Mouse (Mus musculus) midbrain, embryonic 11.5 days (tissue): Measurements from ENCODE around the gene 4931406P16Rik. TPM values are rescaled to one million over a fixed set of nuclear protein-coding genes. Genes with fewer than 3 reads are reported as not detected.

Source experiments
- ATAC-seq: fragments of 200-750 bp; cut with Nextera tagmentation; 2 replicates; pipeline ENCODE4 v1.8.0; 2017; ENCODE audit warnings: moderate TSS enrichment, moderate library complexity; ENCODE audit not compliant: low FRiP score
- DNase-seq: peaks from one replicate; pipeline ENCODE4 v3.0.0; 2015; ENCODE audit warnings: low spot score; ENCODE audit errors: missing footprints
- H3K27ac ChIP-seq: fragments of 300-500 bp; sonication (generic); 2 replicates; pipeline ENCODE4 v1.5.1; 2014; ENCODE audit warnings: low read depth, low read length
- H3K27me3 ChIP-seq: fragments of 300-500 bp; sonication (generic); 2 replicates; pipeline ENCODE4 v1.6.1; 2014; ENCODE audit warnings: mild to moderate bottlenecking, low read length, moderate library complexity, mixed read lengths; ENCODE audit not compliant: control insufficient read depth, insufficient read depth
- H3K36me3 ChIP-seq: fragments of 300-500 bp; sonication (generic); 2 replicates; pipeline ENCODE4 v1.6.1; 2014; ENCODE audit warnings: mild to moderate bottlenecking, low read length, moderate library complexity, mixed read lengths; ENCODE audit not compliant: control insufficient read depth, insufficient read depth
- H3K4me1 ChIP-seq: fragments of 300-500 bp; sonication (generic); 2 replicates; pipeline ENCODE4 v1.6.1; 2014; ENCODE audit warnings: low read length; ENCODE audit not compliant: control insufficient read depth, insufficient read depth
- H3K4me2 ChIP-seq: fragments of 300-500 bp; sonication (generic); 2 replicates; pipeline ENCODE4 v1.6.1; 2014; ENCODE audit warnings: mild to moderate bottlenecking, moderate library complexity
- H3K4me3 ChIP-seq: fragments of 300-500 bp; sonication (generic); 2 replicates; pipeline ENCODE4 v1.5.1; 2014; ENCODE audit warnings: low read depth, low read length
- H3K9ac ChIP-seq: fragments of 300-500 bp; sonication (generic); 2 replicates; pipeline ENCODE4 v1.6.1; 2014; ENCODE audit warnings: low read length
- H3K9me3 ChIP-seq: fragments of 300-500 bp; sonication (generic); 2 replicates; pipeline ENCODE4 v1.6.1; 2016; ENCODE audit warnings: low read length; ENCODE audit not compliant: control insufficient read depth
- WGBS: fragments of 180-500 bp; shearing (Covaris S2); extraction: QIAGEN DNeasy Blood & Tissue Kit; methylation state at CpG from one replicate; pipeline ENCODE4 v1.1.7; 2014; 5-methylcytosine and 5-hydroxymethylcytosine counted together
- polyA plus RNA-seq: library from polyadenylated mRNA; unstranded; fragments of >200 nt; fragmentation: Nextera tagmentation; extraction: Ambion mirVana; gene quantifications from 2 replicates; pipeline ENCODE4 v1.2.1, GENCODE M21; 2014

4931406P16Rik gene
- polyA plus RNA-seq, 1 experiment from 2014 or later: 27.4 TPM

DNA sequence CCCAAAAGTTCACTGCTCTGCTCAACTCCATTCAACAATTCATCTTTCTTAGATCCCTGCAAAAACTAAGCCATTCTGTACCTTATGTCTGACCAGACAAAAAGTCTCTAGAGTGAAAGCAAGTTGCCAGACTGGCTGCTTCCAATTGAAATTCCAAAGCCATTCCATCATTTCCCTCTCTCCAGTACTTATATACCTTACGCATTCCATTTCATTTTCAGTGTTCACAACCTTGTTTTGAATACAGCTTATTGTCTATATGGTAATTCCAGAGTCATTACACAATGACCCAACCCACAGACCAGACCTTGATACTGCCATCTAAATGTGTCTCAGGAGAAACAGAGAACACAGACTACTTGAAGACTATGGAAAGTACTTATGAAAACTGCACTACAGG lies 44.9 kb downstream of the 4931406P16Rik start:
- no peaks in the 10 kb centered on the region for H3K9me3 ChIP-seq
- H3K36me3 ChIP-seq: no peaks in the 10 kb centered on the region
- no peak for ATAC-seq
- no peak overlapping the region for H3K9ac ChIP-seq
- no peak overlapping the region for H3K4me2 ChIP-seq
- no peak for DNase-seq
- H3K27me3 ChIP-seq: no peaks in the 10 kb centered on the region
- no peak overlapping the region for H3K4me3 ChIP-seq
- H3K4me1 ChIP-seq: no peaks in the 10 kb centered on the region
- H3K27ac ChIP-seq: no peak overlapping the region
- 83% methylated on average over 1 of the region's 1 CpGs for WGBS

DNA sequence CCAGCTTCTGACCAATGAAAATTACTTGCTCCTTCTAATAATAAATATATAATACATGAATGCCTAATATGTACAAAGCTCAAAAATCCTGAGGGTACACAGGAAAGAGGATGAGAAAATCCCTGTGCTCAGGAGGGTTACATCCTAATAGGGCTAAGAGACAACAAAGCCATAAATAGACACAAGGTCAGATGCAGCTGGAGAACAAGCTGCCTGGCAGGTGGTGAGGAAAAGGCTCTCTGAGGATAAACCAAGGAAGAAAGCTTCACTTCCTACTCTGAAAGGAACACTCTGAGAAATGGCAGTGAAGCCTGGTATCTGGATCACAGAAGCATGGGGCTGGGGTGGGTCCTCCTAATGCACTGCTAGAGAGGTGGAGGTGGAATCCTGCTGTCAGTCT lies 46.9 kb downstream of the 4931406P16Rik start:
- DNase-seq (no peak), ATAC-seq (no peak)
- no peak overlapping the region for H3K4me3 ChIP-seq
- no peaks in the 10 kb centered on the region for H3K36me3 ChIP-seq
- H3K4me1 ChIP-seq: no peaks in the 10 kb centered on the region
- H3K9ac ChIP-seq: no peak overlapping the region
- H3K27ac ChIP-seq: no peak overlapping the region
- H3K9me3 ChIP-seq: no peaks in the 10 kb centered on the region
- H3K27me3 ChIP-seq: no peaks in the 10 kb centered on the region
- no peak overlapping the region for H3K4me2 ChIP-seq

DNA sequence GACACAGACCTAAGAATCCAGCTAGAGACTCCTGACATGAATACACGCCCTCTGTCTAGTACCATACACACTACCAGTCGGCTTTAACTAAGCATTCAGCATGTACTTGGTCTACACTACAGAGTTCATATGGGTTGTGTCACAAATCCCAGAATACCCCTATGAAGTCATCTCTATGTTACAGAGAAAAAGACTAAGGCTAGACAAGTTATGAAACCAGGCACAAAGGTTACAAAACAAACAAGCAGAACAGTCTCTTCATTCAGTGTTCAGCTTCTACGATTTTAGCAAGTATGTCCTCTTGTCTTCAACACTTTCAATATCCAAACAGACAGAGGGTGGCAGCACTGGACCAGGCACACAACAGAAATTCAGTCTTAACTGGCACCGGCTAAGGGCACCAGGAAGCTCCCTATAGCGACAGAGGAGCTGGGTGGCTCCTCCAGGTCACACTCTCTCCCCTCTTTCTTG lies 47.4 kb downstream of the 4931406P16Rik start:
- Histone ChIP-seq H3K36me3 (no peaks in the 10 kb centered on the region), H3K4me2 (no peak overlapping the region), H3K9ac (no peak overlapping the region), H3K9me3 (no peaks in the 10 kb centered on the region), H3K4me3 (no peak overlapping the region), H3K4me1 (no peaks in the 10 kb centered on the region), H3K27ac (no peak overlapping the region), H3K27me3 (no peaks in the 10 kb centered on the region)
- ATAC-seq (no peak), DNase-seq (no peak)
- 69% methylated on average over 5 of the region's 5 CpGs for WGBS

DNA sequence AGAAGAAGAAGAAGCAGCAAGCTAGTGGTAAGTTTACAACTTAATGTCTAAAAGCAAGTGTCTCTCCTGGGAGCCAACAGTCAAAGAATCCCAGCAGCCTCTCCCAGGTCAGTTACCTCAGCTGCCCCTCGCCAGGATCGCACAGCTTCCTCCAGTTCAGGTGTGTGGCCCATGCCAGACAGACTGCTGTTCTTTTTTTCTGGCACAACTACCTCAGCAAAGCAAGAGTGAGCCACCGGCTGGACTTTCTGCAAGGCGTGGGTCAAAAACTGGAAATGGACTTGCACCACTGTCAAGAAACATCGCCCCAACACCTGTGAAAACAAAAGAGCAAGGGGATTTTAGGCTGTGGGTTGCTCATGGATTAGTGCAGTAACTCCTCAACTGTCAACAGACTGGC lies 49.9 kb downstream of the 4931406P16Rik start:
- Histone ChIP-seq H3K27me3 (no peaks in the 10 kb centered on the region), H3K9me3 (no peaks in the 10 kb centered on the region), H3K9ac (no peak overlapping the region), H3K4me1 (no peaks in the 10 kb centered on the region), H3K27ac (no peak overlapping the region), H3K4me2 (no peak overlapping the region), H3K4me3 (no peak overlapping the region), H3K36me3 (no peaks in the 10 kb centered on the region)
- 91% methylated on average over 5 of the region's 5 CpGs for WGBS
- DNase-seq (no peak), ATAC-seq (no peak)

DNA sequence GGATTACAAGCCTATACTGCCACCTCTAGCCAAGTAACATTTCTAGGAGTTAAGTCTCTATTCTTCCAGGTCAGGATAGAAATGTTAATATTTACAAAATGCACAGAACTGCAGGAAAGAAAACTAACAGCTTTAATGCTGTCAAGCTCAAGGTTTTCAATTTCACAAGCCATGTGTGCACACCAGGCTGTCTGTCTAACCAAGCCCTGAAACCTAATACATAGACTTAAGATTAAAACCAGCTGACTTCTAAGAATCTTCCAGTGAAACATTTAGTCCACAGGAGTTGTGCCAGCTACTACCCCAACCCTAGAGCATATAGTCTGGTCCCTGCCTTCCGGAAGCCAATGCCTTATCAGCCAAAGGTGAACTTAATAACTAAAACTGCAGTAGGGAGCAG lies 54.9 kb downstream of the 4931406P16Rik start:
- Histone ChIP-seq H3K36me3 (no peaks in the 10 kb centered on the region; the same call in 1 of the 2 replicates), H3K9ac (no peak overlapping the region), H3K4me2 (no peak overlapping the region), H3K4me3 (no peak overlapping the region), H3K9me3 (no peaks in the 10 kb centered on the region), H3K27me3 (no peaks in the 10 kb centered on the region), H3K4me1 (no peaks in the 10 kb centered on the region), H3K27ac (no peak overlapping the region)
- WGBS: 85% methylated on average over 1 of the region's 1 CpGs
- no peak for DNase-seq
- ATAC-seq: no peak

DNA sequence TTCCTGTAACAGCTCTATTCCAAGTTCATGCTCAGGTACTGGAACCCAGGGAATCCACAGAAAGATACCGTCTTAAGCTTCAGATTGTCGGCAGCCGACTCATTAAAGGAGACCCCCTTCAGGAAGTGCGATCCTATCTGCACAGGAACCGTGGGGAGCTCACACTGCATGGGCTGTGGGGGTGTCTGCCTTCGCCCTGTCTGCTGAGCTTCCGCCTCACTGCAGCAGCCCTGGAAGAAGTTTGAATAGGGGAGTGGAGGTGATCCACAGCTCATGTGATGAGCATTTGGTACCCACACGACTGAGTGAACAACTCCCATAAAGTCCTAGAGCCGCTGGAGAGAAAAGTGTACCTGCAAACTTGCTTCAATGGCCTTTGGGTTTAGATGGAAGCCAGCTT lies 56.1 kb downstream of the 4931406P16Rik start:
- WGBS: 84% methylated on average over 9 of the region's 9 CpGs
- DNase-seq (no peak), ATAC-seq (no peak)
- no peaks in the 10 kb centered on the region; the same call in 1 of the 2 replicates for H3K36me3 ChIP-seq
- no peak overlapping the region for H3K4me2 ChIP-seq
- no peaks in the 10 kb centered on the region for H3K4me1 ChIP-seq
- no peak overlapping the region for H3K4me3 ChIP-seq
- no peak overlapping the region for H3K9ac ChIP-seq
- H3K27me3 ChIP-seq: no peaks in the 10 kb centered on the region
- H3K9me3 ChIP-seq: no peaks in the 10 kb centered on the region
- H3K27ac ChIP-seq: no peak overlapping the region

DNA sequence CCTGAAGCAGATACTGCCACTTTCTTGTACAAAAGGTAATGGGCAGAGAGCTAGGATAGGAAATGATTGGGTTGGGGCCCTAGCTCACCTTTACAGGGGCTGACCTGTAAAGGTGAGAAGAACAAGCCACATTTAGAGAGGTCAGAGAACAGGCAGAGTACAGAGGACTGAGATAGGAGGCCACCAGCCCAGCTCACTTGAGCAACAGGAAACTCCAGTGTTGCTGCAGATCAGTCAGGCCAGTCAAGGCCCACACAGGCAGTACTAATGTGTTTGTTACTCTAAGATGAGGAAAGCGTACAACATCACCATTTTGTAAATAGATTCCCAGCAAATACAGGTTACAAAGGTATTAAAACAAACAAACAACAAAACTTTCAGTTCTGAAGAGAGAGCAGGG lies 57.4 kb downstream of the 4931406P16Rik start:
- Histone ChIP-seq H3K9me3 (no peaks in the 10 kb centered on the region), H3K27ac (no peak overlapping the region), H3K4me1 (no peaks in the 10 kb centered on the region), H3K27me3 (no peaks in the 10 kb centered on the region), H3K4me3 (no peak overlapping the region), H3K36me3 (no peaks in the 10 kb centered on the region; the same call in 1 of the 2 replicates), H3K9ac (no peak overlapping the region), H3K4me2 (no peak overlapping the region)
- ATAC-seq (no peak), DNase-seq (no peak)
- 88% methylated on average over 1 of the region's 1 CpGs for WGBS

DNA sequence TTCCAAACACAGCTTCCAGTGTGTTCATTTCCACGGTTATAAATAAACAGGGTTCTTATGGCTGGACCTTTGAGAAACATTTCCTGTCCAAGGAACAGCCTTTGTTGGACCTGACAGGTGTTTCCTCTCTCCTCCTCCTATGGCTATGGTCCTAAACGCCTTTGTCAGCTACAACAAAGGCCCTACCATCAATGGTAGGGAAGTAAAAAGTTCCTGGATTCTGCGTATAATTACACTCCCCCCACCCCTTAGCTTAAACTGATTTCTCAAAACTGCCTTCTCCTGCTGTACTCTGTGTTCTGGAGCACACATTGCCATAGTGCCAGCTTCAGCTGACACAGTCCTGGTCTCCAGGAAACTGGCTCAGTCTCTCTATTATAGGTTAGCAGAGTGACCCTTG lies 58.2 kb downstream of the 4931406P16Rik start:
- no peak overlapping the region for H3K4me3 ChIP-seq
- no peaks in the 10 kb centered on the region for H3K4me1 ChIP-seq
- WGBS: 82% methylated on average over 3 of the region's 3 CpGs
- H3K4me2 ChIP-seq: no peak overlapping the region
- no peaks in the 10 kb centered on the region; the same call in 1 of the 2 replicates for H3K36me3 ChIP-seq
- DNase-seq (no peak), ATAC-seq (no peak)
- no peaks in the 10 kb centered on the region for H3K9me3 ChIP-seq
- no peaks in the 10 kb centered on the region for H3K27me3 ChIP-seq
- H3K27ac ChIP-seq: no peak overlapping the region
- no peak overlapping the region for H3K9ac ChIP-seq

DNA sequence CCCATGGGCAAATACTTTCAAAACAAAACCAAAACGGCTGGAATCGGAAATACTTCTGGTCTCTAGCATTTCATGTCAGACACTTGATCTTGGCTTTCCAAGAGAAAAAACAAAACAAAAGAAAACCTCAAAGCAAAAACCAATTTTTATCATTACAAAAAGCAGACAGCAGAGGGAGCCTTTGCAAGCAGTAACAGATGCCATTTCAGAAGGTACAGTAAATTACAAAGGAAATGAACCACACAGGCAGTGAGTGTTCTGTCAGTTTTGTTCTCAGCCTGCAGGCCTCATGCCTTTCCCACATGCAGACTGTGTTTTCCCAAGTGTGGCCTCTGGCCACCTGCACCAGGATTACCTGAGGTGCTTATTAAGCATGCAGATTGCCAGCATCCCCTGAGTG lies 61.3 kb downstream of the 4931406P16Rik start:
- H3K27ac ChIP-seq: no peak overlapping the region
- no peaks in the 10 kb centered on the region for H3K4me1 ChIP-seq
- H3K4me3 ChIP-seq: no peak overlapping the region
- DNase-seq (peak; percentile 86), ATAC-seq (no peak)
- H3K9me3 ChIP-seq: no peaks in the 10 kb centered on the region
- H3K27me3 ChIP-seq: no peaks in the 10 kb centered on the region
- no peak overlapping the region for H3K9ac ChIP-seq
- 87% methylated on average over 2 of the region's 2 CpGs for WGBS
- no peaks in the 10 kb centered on the region; the same call in 1 of the 2 replicates for H3K36me3 ChIP-seq
- no peak overlapping the region for H3K4me2 ChIP-seq

DNA sequence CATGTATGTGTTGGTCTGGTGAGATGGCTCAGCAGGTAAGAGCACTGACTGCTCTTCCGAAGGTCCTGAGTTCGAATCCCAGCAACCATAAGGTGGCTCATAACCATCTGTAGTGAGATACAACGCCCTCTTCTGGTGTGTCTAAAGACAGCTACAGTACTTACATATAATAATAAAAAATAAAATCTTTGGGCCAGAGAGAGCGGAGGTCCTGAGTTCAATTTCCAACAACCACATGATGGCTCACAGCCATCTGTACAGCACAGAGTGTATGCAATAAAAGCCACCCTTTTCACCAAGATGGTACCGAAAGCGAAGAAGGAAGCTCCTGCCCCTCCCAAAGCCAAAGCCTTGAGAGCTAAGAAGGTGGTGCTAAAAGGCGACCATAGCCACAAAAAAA lies 62.6 kb downstream of the 4931406P16Rik start, which contains the start of gene Gm6096:
Gene Gm6096 (plus strand): TSS at position 301 of the 400 bp plus-strand sequence.
- H3K9me3 ChIP-seq: no peaks in the 10 kb centered on the region
- H3K36me3 ChIP-seq: no peaks in the 10 kb centered on the region; the same call in 1 of the 2 replicates
- no peaks in the 10 kb centered on the region for H3K27me3 ChIP-seq
- no peak within 1 kb of the TSS for H3K9ac ChIP-seq
- H3K27ac ChIP-seq: no peak within 1 kb of the TSS
- no peaks in the 10 kb centered on the region for H3K4me1 ChIP-seq
- 93% methylated on average over 7 of the region's 7 CpGs for WGBS
- H3K4me2 ChIP-seq: no peak within 1 kb of the TSS
- DNase-seq (no peak), ATAC-seq (no peak)
- no peak within 1 kb of the TSS for H3K4me3 ChIP-seq
